Mouse (Mus musculus) cerebellum, postnatal 14 days (tissue): Measurements from ENCODE around the gene Wdr38.

ENCODE experiments used
- DNase-seq, 2 experiments: peaks; one replicate each; pipeline ENCODE4 v3.0.0; 2021; ENCODE audit warnings: mixed read lengths in 2 of 2

The Wdr38 gene

DNA sequence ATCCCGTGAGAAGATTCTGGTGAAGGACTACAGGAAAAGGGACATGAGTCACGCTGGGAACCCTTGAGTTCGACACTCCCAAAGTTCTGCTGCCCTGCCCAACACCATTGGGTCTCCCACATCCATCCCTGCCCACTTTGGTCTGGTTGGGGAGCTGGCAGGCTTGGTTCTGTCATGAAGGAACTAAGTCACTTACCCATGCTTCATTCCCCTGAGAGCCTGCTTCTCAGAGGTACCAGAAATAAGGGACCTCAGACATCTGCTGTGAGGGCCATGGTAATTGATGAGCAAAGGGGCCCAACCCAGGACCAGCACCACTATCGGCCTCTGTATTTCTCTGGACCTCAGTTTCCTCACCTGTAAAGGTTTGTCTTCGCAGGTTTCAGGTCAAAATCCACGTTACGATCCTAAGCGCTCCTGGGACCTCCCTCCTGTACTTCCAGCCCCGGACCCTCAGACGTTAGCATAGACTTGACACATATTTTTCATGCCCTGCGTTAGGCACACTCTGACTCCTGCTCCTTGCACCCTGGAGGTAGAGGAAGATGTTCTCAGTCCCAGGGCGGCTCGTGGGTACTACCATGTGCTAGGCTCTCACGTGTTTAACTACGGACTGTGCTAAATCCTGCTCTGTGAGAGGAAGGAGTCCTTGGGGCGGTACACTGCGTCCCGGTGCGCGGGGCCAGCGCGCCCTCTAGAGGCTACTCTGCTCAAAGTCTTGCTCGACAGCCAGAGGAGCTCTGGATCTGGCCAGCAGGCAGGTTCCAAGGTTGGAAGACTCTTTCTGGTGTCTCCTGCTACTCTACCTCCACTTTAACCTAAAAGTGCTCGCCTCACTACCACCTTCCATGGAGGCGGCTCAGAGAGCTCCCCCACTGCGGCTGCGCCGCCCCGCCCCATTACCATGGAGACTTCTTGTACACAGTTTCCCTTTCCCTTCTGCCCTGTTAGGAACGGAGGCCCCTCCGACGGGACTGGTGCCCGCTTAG is at the start of gene Wdr38:
Gene Wdr38, plus strand, starts transcription at position 91 of the 989 bp plus-strand sequence.
- DNase-seq = peak; percentile 95 to 96

DNA sequence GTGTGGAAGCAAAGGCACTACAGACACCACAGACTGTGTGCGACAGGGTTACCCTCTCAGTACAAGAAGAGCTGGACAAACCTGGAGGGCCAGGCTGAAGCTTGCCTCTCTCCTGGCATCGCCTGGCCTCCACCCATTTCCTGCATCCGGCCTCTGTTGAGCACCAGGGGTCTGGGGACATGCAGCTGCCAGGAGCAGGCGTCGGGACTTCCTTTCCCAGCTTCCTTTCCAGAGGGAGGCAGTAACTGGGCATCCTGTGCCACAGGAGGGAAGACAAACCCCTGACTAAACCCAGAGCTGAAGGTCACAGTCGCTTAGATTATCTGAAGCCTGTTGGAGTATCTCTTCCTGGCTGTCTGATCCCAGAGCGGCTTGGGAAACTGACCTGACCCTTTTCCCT is 49.7 kb upstream of the Wdr38 start:
- no peak for DNase-seq

DNA sequence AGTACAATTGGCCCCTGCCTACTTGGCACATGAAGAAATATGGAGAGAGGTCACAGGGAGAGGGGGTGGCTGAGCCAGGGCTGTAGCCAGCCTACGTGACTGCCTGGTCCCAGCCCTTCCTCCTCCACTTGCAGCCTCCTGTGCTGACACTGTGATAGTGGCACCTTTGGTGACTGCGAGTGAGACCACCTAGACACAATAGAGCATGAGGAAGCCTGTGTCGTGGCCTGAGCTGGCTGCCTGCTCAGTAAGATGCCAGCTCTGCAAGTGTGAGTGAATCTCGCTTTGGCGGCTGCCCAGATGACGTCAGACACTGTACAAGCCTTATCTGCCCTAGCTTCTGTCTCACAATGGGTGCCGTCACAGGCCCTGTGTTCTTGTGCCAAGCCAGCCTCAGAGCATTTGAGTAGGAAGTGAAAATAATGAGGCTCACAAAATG is 47.0 kb upstream of the Wdr38 start:
- DNase-seq = peak; percentile 80 to 90

DNA sequence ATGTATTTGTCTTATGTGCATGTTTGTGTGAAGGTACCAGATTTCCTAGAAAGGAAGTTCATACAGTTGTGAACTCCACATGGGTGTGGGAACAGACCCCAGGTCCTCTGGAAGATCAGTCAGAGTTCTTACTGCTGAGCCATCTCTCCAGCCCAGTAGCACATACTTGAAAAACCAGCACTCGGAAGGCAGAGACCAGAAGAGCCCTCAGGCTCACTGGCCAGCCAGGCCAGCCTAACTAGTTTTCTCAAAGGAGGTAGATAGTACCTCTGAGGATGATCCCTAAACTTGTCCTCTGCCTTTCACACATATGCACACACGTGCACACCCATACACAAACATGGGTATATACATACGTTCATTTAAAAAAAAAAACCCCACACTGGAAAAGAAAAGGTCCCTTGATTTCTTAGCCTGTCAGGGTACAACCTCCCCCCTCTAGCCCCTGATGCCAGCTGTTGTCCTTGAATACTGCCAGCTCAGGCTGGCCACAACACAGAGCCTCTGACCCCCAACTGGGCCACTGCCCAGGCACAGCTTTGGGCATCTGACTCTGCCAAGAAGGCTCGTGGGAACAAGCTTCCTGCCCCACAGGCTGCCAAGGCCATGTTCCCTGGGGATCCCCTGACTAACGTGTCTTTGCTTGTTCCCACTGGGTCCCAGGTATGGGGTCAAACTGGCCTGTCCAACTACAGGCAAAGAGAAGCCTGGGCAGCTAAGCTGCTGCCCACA is 44.0 kb upstream of the Wdr38 start:
- peak; percentile 51 to 57 for DNase-seq

DNA sequence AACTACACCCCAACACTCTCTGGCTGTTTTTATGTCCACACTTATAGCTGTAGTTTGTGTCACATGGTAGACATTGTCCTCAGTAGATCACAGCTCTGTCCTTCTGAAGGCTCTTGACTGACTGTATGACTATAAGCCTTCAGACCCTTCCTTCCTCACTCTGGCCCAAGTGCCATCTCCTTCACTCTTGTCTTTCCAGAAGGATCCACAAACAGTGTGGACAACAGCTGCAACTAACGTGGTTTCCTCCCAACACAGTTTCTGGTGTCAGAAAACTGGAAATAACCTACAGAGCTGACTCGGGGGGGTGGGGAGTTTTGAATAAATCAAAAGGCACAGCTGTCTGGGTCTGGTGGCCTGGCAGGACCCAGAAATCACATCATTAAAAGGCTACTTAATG is 41.2 kb upstream of the Wdr38 start:
- no peak for DNase-seq

DNA sequence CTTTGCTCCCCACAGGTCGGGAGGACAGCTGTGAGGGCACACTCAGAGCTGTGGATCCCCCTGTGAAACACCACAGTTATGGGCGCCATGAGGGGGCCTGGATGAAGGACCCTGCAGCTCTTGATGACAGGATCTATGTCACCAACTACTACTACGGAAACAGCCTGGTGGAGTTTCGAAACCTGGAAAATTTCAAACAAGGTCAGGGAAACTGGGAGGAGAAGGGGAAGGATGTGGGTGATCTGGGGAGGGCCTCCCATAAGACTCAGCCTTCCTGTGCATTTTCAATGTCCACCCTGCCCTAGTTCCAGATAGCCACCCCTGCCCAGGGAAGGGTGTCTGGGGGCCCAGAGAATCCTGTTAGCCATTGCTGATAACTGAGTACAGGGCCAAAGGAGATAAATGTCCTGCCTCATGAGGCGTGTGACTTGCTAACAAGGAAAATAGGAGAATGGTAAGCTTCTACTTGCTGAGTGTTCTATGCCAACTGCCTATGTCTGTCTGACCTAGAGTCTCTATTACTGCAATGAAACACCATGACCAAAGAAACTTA is 39.5 kb upstream of the Wdr38 start:
- no peak for DNase-seq

DNA sequence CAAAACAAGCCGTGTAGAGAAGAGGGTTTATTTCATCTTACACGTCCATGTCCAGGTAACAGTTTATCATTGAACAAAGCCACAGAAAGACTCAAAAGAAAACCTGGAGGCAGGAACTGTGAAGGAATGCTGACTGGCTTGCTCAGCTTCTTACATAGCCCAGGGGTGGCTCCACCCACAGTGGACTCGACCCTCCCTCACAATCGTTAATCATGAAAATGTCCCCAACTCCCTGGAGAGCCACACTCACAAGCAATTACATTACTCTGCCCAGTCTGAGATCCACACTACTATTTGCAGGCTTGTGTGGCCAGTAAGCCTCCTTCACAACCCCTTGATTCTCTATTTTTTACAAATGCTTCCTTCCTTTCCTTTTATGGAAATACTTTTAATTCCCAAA is 33.1 kb upstream of the Wdr38 start:
- no peak for DNase-seq

DNA sequence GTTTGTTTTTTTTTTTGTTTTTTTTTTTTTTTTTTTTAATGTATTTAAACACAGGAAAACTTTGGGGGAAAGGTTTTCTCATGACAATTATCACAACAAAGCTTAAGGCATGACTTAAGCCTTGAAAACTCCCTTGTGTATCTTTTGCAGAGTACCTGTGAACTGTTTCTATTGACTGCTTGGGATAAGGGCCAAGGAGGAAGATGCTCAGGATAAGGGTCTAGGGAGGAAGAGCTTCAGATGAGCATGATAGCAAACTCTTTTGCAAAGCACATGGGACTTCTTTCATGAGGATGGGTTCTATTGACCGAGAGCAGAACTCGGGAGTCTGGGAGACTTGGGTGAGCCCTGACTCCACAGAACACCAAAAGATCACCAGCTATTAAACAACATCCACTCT is 27.6 kb upstream of the Wdr38 start:
- DNase-seq = no peak

DNA sequence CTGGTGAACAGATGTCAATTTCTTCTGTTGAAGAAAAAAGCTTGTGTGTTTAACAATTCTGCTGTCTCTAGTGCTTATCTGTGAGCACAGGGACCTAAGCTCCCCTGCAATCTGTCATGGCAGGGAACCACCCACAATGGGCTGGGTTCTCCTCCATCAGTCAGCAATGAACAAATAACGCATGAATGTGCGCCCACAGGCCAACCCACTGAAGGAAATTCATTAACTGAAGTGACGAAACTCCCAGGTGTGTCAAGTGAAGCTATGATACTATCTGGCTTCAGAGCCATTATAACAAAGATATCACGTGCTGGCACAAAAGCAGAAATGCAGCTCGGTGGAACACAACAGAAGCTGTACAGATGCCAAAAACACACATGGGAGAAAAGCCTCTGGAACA is 27.2 kb upstream of the Wdr38 start:
- no peak for DNase-seq

DNA sequence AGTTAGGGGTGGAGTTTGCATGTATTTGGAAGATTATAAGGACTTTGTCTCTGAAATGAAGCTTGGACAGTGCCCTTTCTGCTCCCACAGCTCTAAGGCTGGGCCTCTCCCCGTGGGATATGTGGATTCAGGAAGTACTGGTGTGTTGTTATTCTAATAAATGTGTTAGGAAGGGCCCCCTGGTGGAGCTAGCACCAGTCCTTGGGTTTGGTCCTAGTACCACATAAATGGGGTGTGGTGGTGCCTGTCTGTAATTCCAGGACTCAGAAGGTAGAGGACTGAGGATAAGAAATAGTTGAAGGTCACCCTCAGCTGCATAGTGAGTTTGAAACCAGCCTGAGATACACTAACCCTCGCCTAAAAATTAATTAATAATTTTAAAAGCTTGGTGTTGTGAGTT is 24.1 kb upstream of the Wdr38 start:
- no peak for DNase-seq

DNA sequence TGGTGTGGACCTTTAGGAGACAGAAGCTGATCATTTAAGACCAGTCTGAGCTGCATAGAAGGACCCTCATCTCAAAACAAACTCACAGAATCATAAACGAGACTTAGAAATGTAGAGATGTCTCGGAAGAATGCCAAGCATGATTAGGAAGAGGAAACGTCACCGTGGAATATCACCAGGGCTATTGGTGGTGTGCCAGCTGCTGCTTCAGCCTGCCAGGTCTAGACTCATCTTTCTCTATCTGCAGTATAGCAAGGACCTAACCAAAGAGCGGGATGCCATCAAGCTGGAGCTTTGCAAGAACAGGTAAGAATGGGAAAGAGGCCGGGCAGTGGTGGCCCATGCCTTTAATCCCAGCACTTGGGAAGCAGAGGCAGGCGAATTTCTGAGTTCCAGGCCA is 23.6 kb upstream of the Wdr38 start:
- peak in 1 of 2 experiments; percentile 39 for DNase-seq

DNA sequence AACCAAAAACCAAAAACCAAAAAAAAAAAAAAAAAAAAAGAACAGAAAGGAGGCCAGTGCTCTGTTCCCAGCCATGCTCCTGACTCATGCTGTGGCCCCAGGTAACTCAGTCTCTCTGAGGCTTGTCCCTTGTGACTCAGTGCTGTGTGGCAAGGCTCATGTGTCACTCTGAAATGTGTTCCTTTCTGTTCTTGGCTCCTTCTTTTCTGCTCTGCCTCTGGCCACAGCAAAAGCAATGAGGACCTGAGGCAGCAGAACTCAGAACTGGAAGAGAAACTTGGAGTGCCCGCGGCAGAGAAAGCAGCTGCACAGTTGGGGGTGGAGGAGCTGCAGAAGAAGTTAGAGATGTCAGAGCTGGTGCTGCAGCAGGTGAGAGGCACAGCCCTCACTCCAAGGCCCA is 23.1 kb upstream of the Wdr38 start:
- no peak for DNase-seq

DNA sequence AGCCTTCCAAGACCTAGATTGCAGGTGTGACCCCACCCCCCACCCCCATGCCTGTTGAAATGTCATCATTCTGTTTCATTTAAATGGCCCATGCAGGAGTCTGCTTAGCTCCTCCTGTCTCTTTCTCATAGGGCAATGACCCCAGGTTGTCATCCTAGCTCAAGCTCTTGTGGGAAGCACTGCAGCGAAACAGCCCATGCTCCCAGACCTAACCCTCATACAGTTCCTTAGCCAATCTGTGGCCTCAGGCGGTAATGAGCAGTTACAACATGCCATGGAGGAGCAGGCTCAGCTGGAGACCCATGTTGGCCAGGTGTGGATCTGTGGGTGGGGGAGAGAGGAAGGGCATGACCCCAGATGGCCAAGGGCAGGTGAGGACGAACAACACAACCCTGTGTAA is 22.1 kb upstream of the Wdr38 start:
- no peak for DNase-seq

DNA sequence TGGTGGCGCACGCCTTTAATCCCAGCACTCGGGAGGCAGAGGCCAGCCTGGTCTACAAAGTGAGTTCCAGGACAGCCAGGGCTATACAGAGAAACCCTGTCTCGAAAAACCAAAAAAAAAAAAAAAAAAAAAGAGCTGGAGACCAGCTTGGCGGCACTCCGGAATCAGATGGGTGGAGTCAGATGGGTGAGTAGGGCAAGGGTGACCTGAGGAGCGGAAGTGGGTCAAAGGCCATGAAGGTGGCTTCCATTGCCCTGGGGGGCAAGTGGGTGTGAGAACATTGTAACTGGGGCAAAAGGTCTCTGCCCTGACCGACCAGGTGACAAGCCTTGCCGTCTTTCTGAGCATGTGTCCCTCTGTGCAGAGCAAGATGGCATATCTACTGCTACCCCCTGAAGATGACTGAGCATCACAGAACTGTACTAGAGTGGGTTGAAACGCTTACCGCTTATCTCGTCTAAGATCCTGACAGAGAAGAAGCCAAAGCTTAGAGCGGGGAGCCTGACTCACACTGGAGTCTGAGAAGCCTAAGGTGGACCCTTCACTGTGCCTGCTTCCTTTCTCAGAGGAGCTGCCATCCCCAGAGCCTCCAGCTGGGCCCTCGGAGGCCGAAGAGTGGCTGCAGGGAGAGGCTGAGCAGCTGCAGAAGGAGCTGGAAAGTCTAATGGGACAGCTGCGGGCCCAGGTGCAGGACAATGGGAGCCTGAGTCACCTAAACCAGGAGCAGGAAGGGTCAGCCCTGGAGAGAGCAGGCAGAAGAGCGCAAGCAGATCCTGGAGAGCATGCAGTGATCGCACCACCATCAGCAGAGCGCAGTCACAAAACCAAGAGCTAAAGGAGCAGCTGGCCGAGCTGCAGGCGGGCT is 21.1 kb upstream of the Wdr38 start:
- no peak for DNase-seq

DNA sequence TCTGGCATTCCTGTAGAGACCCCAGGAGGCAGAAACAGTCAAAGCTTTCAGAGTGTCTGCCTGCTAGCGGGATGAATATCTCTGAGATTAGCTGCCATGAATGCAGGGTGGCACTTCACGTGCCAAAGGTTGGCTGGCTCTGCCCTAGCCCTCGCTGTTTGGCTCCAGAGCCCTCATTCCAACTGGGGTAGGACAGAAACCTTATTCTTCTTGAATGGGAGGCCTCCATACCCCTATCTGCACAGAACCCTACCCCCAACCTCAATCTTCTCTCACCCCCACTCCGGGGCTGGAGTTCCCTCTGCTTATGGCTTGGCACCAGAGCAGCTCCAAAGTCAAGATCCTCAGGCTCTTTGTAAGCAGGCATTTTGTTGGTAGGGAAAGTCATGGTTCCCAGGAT is 19.4 kb upstream of the Wdr38 start:
- no peak for DNase-seq

DNA sequence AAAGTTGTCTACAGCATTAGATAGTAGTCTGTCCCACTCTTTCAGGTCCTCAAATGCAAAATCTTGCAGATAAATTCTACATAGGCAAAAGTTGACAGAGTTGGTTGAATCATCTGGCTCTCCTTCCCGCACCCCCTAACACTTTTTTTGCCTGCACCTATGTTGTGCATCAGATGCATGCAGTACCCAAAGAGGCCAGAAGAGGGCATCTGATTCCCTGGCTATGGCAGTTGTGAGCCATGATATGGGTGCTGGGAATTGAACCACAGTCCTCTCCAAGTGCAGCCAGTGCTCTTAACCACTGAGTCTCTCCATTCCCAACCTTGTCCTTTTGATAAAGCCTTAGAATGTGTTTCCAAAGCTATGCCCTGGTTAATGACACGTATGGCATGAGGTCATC is 13.8 kb upstream of the Wdr38 start:
- DNase-seq = no peak

DNA sequence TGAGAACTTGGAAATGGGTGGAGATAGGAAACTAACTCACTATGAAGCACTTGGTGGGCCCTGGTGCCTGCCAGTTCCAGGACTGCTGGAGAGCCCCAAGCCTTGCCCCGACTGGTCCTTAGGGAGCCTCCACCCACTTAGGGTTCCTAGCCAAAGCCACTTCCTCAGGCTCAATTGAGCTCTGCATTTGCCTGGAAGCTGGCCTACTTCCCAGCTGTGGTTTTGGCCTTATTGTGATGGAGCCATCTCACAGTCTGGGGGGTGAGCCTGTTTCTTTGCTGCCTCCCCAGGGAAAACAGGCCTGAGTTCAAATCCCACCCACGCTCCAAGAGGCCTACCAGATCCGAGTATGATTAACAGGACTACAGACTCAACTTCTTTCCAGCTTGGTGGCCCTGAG is 10.7 kb upstream of the Wdr38 start:
- DNase-seq = no peak

DNA sequence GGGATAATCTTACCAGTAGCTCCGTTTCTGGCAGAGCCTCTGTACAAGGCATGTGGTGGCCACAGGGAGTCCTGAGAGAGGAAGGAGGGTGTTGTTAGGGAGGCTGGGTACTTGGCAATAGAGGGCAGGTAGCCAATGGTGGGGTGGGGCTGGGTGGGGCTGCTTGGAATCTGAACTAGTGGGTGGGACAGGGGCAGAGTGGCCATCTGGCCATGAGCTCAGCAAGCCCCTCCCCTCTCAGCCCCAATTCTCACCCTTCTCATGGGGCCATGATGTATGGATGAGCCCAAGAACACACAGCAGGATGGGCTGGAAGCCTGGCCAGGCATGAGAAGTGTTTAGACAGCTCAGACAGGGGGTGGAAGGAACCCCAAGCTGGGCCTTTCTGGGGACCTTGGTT is 9.9 kb upstream of the Wdr38 start:
- DNase-seq = no peak

DNA sequence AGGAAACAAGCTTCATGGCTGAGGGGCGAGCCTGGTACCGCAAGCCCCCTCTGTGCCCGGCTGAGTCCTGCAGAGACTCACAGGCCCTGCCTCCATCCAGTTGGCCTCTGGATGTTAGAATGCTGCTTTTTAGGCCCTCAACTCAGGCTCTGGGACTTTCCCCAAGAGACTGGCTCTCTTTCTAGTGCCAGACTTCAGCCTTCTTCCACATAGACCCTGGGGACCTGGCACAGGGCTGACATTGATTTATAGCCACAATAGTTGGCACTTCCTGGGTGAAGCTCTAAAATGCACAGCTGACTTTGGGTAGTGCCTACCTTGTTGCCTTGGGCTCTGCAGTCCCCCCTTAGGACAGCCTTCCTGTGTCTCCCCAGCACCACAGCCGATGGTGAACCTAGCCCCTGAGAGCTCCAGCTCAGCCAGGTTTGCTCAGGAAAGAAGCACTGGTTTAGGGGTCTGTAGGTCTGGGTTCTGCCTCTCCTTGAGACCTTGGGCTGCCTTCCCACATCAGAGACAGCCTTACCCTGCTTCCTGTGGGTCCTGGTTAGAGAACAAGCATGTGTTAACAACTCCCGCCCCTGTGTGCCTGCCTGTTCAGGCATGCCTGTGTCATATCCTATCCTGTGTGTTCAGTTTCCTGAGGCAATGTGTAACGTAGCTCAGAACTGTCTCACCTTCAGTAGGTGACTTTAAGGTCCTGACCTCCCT is 9.3 kb upstream of the Wdr38 start:
- no peak for DNase-seq

DNA sequence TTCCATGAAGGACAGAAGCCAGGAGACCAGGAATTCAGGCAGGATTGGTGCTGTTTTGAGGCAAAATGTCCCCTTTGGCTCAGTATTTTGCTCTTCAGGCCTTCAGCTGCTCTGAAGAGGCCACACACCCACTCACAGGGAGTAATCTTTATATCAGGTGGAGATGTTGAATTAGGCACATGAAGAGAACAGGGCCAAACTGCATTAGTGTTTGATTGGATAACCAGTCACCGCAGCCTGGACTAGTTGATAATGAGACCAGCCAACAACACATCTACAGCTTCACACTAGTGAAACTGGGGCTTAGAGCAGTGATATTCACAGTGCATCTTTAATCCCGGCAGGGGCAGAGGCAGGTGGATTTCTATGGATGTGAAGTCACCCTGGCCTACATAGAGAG is 8.3 kb upstream of the Wdr38 start:
- no peak for DNase-seq

DNA sequence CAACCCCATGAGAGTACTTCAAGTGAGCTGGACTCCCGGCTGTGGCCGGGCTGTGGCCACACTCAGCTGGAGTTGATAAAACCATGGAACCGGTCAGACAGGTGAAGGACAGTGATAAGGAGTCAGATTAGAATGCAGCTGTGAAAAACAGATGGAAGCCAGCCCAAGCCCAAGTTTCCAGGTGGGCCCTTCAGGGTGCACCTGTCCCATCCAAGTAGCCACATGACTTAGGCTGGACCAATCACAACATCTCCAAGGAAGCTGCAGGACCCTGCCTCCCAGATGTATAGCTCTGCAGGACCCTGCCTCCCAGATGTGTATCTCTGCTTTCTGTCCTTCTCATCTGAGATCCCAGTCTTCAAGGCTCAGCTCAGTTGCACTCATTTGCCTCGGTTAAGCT is 5.3 kb upstream of the Wdr38 start:
- no peak for DNase-seq

DNA sequence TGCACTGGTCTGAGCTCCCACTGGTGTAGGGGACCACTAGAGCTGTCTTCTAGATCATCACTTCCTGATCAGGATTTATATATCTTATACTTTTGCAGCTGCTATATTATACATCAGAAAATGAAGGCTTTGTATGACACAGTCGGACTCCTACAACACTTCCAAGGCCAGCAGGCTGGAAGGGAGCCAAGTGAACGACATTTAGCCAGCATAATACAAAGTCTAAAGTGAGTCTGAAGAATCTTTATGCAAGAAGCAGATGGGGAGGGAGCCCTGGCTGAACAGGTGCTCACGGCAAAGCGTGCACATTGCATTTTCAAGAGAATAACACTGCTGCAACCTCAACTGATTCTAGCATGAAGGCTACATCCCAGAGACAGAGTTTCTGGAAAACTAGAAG is 4.8 kb upstream of the Wdr38 start:
- DNase-seq = no peak
